Mouse (Mus musculus): ENCODE results near the gene Mus81. TPM values are rescaled to one million over a fixed set of nuclear protein-coding genes. Genes with fewer than 3 reads are reported as not detected.

Mus81 gene
- total RNA-seq, 1 experiment, result 31.3 TPM

GRCm38 (mm10) chr19:5449673-5450072 is 38.5 kb downstream of the Mus81 start:
- H3K9me3 ChIP-seq (ENCODE audit: control insufficient read depth, insufficient read depth, low read depth, low read length), result no peaks in the 10 kb centered on the region
- no peak for TF ChIP-seq MAFK (IDR thresholded peaks at IDR 0.05; ENCODE audit: insufficient read depth, low read depth, low read length)
- no peak for TF ChIP-seq CHD2 (IDR thresholded peaks at IDR 0.05; ENCODE audit: low read depth, low read length)
- no peak for TF ChIP-seq HCFC1 (IDR thresholded peaks at IDR 0.05; ENCODE audit: borderline replicate concordance, insufficient read depth, low read length)
- TF ChIP-seq ZNF384 (IDR thresholded peaks at IDR 0.05; ENCODE audit: low read depth, low read length), result no peak
- 0 out of 2 replicates have a peak, but pooled peaks cover 5% of the 10 kb centered on the region for H3K36me3 ChIP-seq (ENCODE audit: control insufficient read depth, insufficient read depth, low read length, poor library complexity, severe bottlenecking)
- DNase-seq (ENCODE audit: low read depth, low spot score), result no peak
- H3K4me1 ChIP-seq (ENCODE audit: control insufficient read depth in 2 of 2, insufficient read depth in 2 of 2, low read length in 2 of 2, poor library complexity in 1 of 2), result peaks cover 0 to 3% of the 10 kb centered on the region in 2 experiments; a peak in 1 of 4 replicates
- no peak overlapping the region for H3K27ac ChIP-seq (ENCODE audit: insufficient read depth, low read depth, low read length, poor library complexity, severe bottlenecking)
- in situ Hi-C loops (cut with MboI; ENCODE audit: low sequenced_read_pairs in 2 of 2, unreplicated experiment in 2 of 2), result no loop called here
- H3K4me3 ChIP-seq (ENCODE audit: insufficient read depth in 1 of 2, low read depth in 1 of 2, low read length in 2 of 2, poor library complexity in 1 of 2, severe bottlenecking in 1 of 2), result no peak overlapping the region
- H3K9ac ChIP-seq (ENCODE audit: insufficient read depth, low read depth, low read length, poor library complexity, severe bottlenecking), result no peak overlapping the region

GRCm38 (mm10) chr19:5448354-5449150 is 39.6 kb downstream of the Mus81 start:
- Histone ChIP-seq H3K4me1 (ENCODE audit: control insufficient read depth in 2 of 2, insufficient read depth in 2 of 2, low read length in 2 of 2, poor library complexity in 1 of 2) (peaks cover 0 to 3% of the 10 kb centered on the region in 2 experiments; a peak in 1 of 4 replicates), H3K4me3 (ENCODE audit: insufficient read depth in 1 of 2, low read depth in 1 of 2, low read length in 2 of 2, poor library complexity in 1 of 2, severe bottlenecking in 1 of 2) (peak overlapping the region; percentile 71 to 77), H3K9me3 (ENCODE audit: control insufficient read depth, insufficient read depth, low read depth, low read length) (no peaks in the 10 kb centered on the region), H3K27ac (ENCODE audit: insufficient read depth, low read depth, low read length, poor library complexity, severe bottlenecking) (no peak overlapping the region), H3K36me3 (ENCODE audit: control insufficient read depth, insufficient read depth, low read length, poor library complexity, severe bottlenecking) (no peaks in the 10 kb centered on the region), H3K9ac (ENCODE audit: insufficient read depth, low read depth, low read length, poor library complexity, severe bottlenecking) (no peak overlapping the region)
- TF ChIP-seq HCFC1 (IDR thresholded peaks at IDR 0.05; ENCODE audit: borderline replicate concordance, insufficient read depth, low read length) (no peak), MAFK (IDR thresholded peaks at IDR 0.05; ENCODE audit: insufficient read depth, low read depth, low read length) (peak; percentile 75)
- no peak for DNase-seq (ENCODE audit: low read depth, low spot score)
- in situ Hi-C loops (cut with MboI; ENCODE audit: low sequenced_read_pairs in 2 of 2, unreplicated experiment in 2 of 2), result no loop called here

- H3K4me3 ChIP-seq (ENCODE audit: insufficient read depth in 1 of 2, low read depth in 1 of 2, low read length in 2 of 2, poor library complexity in 1 of 2, severe bottlenecking in 1 of 2), result peak within 1 kb of the TSS; percentile 71 to 77
- H3K36me3 ChIP-seq (ENCODE audit: control insufficient read depth, insufficient read depth, low read length, poor library complexity, severe bottlenecking), result no peaks in the 10 kb centered on the region
- in situ Hi-C loops (cut with MboI; ENCODE audit: low sequenced_read_pairs in 2 of 2, unreplicated experiment in 2 of 2), result no loop called here
- peaks cover 0 to 3% of the 10 kb centered on the region in 2 experiments; a peak in 1 of 4 replicates for H3K4me1 ChIP-seq (ENCODE audit: control insufficient read depth in 2 of 2, insufficient read depth in 2 of 2, low read length in 2 of 2, poor library complexity in 1 of 2)
- TF ChIP-seq ZC3H11A (IDR thresholded peaks at IDR 0.05; ENCODE audit: borderline replicate concordance, low read depth, low read length) (no peak), HCFC1 (IDR thresholded peaks at IDR 0.05; ENCODE audit: borderline replicate concordance, insufficient read depth, low read length) (no peak), CHD2 (IDR thresholded peaks at IDR 0.05; ENCODE audit: low read depth, low read length) (no peak), MAFK (IDR thresholded peaks at IDR 0.05; ENCODE audit: insufficient read depth, low read depth, low read length) (no peak), ZNF384 (IDR thresholded peaks at IDR 0.05; ENCODE audit: low read depth, low read length) (no peak)
- no peak within 1 kb of the TSS for H3K27ac ChIP-seq (ENCODE audit: insufficient read depth, low read depth, low read length, poor library complexity, severe bottlenecking)
- DNase-seq (ENCODE audit: low read depth, low spot score), result peak; percentile 56
- H3K9me3 ChIP-seq (ENCODE audit: control insufficient read depth, insufficient read depth, low read depth, low read length), result no peaks in the 10 kb centered on the region
- H3K9ac ChIP-seq (ENCODE audit: insufficient read depth, low read depth, low read length, poor library complexity, severe bottlenecking), result peak within 1 kb of the TSS; percentile 60
Measured at GRCm38 (mm10) chr19:5447515-5448353, 40.5 kb downstream of the Mus81 start, which contains the start of gene Fosl1. TSS of gene Fosl1 (plus strand) at chr19:5447547.

- Histone ChIP-seq H3K36me3 (ENCODE audit: control insufficient read depth, insufficient read depth, low read length, poor library complexity, severe bottlenecking) (no peaks in the 10 kb centered on the region), H3K4me3 (ENCODE audit: insufficient read depth in 1 of 2, low read depth in 1 of 2, low read length in 2 of 2, poor library complexity in 1 of 2, severe bottlenecking in 1 of 2) (no peak overlapping the region), H3K9ac (ENCODE audit: insufficient read depth, low read depth, low read length, poor library complexity, severe bottlenecking) (no peak overlapping the region), H3K9me3 (ENCODE audit: control insufficient read depth, insufficient read depth, low read depth, low read length) (no peaks in the 10 kb centered on the region), H3K27ac (ENCODE audit: insufficient read depth, low read depth, low read length, poor library complexity, severe bottlenecking) (no peak overlapping the region), H3K4me1 (ENCODE audit: control insufficient read depth in 2 of 2, insufficient read depth in 2 of 2, low read length in 2 of 2, poor library complexity in 1 of 2) (peaks cover 0 to 3% of the 10 kb centered on the region in 2 experiments; a peak in 1 of 4 replicates)
- no peak for TF ChIP-seq CHD2 (IDR thresholded peaks at IDR 0.05; ENCODE audit: low read depth, low read length)
- no peak for TF ChIP-seq ZC3H11A (IDR thresholded peaks at IDR 0.05; ENCODE audit: borderline replicate concordance, low read depth, low read length)
- no peak for TF ChIP-seq MAFK (IDR thresholded peaks at IDR 0.05; ENCODE audit: insufficient read depth, low read depth, low read length)
- no peak for TF ChIP-seq ZNF384 (IDR thresholded peaks at IDR 0.05; ENCODE audit: low read depth, low read length)
- TF ChIP-seq HCFC1 (IDR thresholded peaks at IDR 0.05; ENCODE audit: borderline replicate concordance, insufficient read depth, low read length), result no peak
- in situ Hi-C loops (cut with MboI; ENCODE audit: low sequenced_read_pairs in 2 of 2, unreplicated experiment in 2 of 2), result no loop called here
- no peak for DNase-seq (ENCODE audit: low read depth, low spot score)
Measured at GRCm38 (mm10) chr19:5445747-5446146, 42.5 kb downstream of the Mus81 start.

Data from ES-E14 (cell line).